Mouse (Mus musculus) E14TG2a.4 (cell line): Measurements from ENCODE around the gene Hs6st1.

ENCODE experiments used
- H3K27me3 ChIP-seq: 2 replicates; pipeline ENCODE4 v1.6.1; 2014; ENCODE audit warnings: low read length, control low read depth; ENCODE audit not compliant: insufficient read depth
- H3K36me3 ChIP-seq: 2 replicates; pipeline ENCODE4 v1.6.1; 2014; ENCODE audit warnings: low read length, control low read depth; ENCODE audit not compliant: insufficient read depth
- H3K4me1 ChIP-seq: replicated peaks from 2 replicates; pipeline ENCODE4 v1.6.1; 2014; ENCODE audit warnings: low read depth, low read length, control low read depth
- H3K4me3 ChIP-seq: replicated peaks from 2 replicates; pipeline ENCODE4 v1.5.1; 2014; ENCODE audit warnings: mild to moderate bottlenecking, low read length
- H3K9me3 ChIP-seq: 2 replicates; pipeline ENCODE4 v1.6.1; 2014; ENCODE audit warnings: low read length, control low read depth
- CTCF ChIP-seq: conservative IDR thresholded peaks from 2 replicates; pipeline ENCODE4 v1.5.1; 2014; ENCODE audit warnings: low read length
- NANOG ChIP-seq: IDR thresholded peaks from 2 replicates; pipeline ENCODE4 v1.6.1; 2014; ENCODE audit warnings: borderline replicate concordance, low read length, mixed read lengths
- POU5F1 ChIP-seq: IDR thresholded peaks from 2 replicates; pipeline ENCODE4 v1.6.1; 2014; ENCODE audit warnings: low read length, borderline replicate concordance

The Hs6st1 gene

GRCm38 (mm10) chr1:36098432-36098831 lies 30.2 kb downstream of the Hs6st1 start:
- Histone ChIP-seq H3K9me3 (no peaks in the 10 kb centered on the region), H3K4me1 (peaks cover 72% of the 10 kb centered on the region), H3K36me3 (peaks cover 95% of the 10 kb centered on the region), H3K4me3 (no peak overlapping the region), H3K27me3 (no peaks in the 10 kb centered on the region)
- TF ChIP-seq POU5F1 = no peak
- TF ChIP-seq CTCF = no peak
- TF ChIP-seq NANOG = no peak

DNA sequence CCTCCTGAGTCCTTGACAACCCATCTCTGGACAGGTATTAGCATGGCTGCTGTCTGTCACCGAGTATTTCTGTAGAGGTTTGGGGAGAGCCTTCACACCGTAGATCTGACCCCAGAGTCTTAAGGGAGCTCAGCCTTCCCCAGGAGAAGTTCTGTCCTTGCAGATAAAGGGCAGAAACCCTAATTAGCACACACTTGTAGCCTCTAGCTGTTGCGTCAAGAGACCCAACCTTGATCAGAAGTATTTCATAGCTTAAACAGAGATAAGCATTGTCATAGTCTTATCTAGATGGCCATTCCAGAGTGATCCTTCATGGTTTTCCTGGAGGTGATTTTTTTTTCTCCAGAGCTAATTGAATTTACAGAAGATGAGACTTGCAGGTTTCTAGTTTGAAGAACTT lies 32.2 kb downstream of the Hs6st1 start:
- Histone ChIP-seq H3K27me3 (no peaks in the 10 kb centered on the region), H3K9me3 (no peaks in the 10 kb centered on the region), H3K36me3 (peaks cover 95% of the 10 kb centered on the region), H3K4me3 (no peak overlapping the region), H3K4me1 (peaks cover 75% of the 10 kb centered on the region)
- TF ChIP-seq CTCF (no peak), NANOG (no peak), POU5F1 (no peak)

DNA sequence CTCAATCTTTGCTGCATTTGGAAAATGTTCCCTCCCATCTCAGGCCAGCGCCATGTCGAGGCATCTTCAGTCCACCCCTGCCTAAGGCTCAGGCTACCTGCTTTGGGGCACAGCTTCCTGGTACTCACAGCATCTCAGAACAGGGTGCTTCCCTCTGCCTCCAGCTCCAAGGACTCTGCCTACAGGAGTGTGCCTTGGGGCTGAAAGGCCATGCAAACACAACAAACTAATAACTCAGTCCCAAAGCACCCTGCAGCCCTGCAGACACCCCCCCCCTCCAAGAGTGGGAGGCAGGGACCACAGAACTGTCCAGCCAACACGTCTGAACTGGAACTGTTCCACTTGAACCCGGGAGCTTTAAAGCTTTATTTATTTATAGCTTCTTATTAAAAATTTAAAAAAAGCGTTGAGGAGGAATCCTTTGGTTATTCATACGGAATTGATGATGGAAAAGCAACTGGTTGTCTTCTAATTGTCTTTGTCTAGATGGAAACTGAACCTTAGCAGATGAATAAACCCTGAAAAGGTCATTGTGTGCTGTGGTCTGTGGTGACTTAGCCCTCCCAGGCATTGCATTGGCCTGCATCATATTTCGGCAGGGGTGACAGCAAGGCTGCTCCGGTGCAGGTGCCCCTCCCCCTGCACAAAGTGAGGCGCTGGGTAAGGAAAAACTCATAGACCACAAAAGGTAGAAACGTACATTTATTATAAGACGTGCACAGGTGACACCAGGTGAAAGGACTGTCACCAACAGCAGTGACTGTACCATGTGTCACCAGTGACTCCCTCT lies 37.9 kb downstream of the Hs6st1 start:
- Histone ChIP-seq H3K4me3 (no peak overlapping the region), H3K4me1 (peaks cover 47% of the 10 kb centered on the region), H3K27me3 (peaks cover 24% of the 10 kb centered on the region), H3K9me3 (no peaks in the 10 kb centered on the region), H3K36me3 (peaks cover 56% of the 10 kb centered on the region)
- TF ChIP-seq CTCF (no peak), NANOG (no peak)

GRCm38 (mm10) chr1:36109987-36110386 lies 41.8 kb downstream of the Hs6st1 start:
- peaks cover 16% of the 10 kb centered on the region for H3K4me1 ChIP-seq
- no peak overlapping the region for H3K4me3 ChIP-seq
- peaks cover 53% of the 10 kb centered on the region for H3K27me3 ChIP-seq
- TF ChIP-seq CTCF = no peak
- no peak for TF ChIP-seq NANOG
- no peak for TF ChIP-seq POU5F1
- no peaks in the 10 kb centered on the region for H3K9me3 ChIP-seq
- H3K36me3 ChIP-seq = peaks cover 18% of the 10 kb centered on the region

GRCm38 (mm10) chr1:36112665-36113064 lies 44.5 kb downstream of the Hs6st1 start:
- H3K9me3 ChIP-seq = no peaks in the 10 kb centered on the region
- peaks cover 73% of the 10 kb centered on the region for H3K27me3 ChIP-seq
- H3K36me3 ChIP-seq = no peaks in the 10 kb centered on the region
- H3K4me3 ChIP-seq = no peak overlapping the region
- no peak for TF ChIP-seq CTCF
- TF ChIP-seq NANOG = no peak
- TF ChIP-seq POU5F1 = no peak
- H3K4me1 ChIP-seq = no peaks in the 10 kb centered on the region

- H3K27me3 ChIP-seq = peaks cover 77% of the 10 kb centered on the region
- H3K9me3 ChIP-seq = no peaks in the 10 kb centered on the region
- H3K4me3 ChIP-seq = no peak overlapping the region
These were observed 45.5 kb downstream of the Hs6st1 start for GRCm38 (mm10) chr1:36113670-36114069.

GRCm38 (mm10) chr1:36114844-36115243 lies 46.6 kb downstream of the Hs6st1 start:
- H3K9me3 ChIP-seq = no peaks in the 10 kb centered on the region
- TF ChIP-seq POU5F1 (no peak), NANOG (no peak), CTCF (no peak)
- H3K4me1 ChIP-seq = no peaks in the 10 kb centered on the region
- peaks cover 65% of the 10 kb centered on the region for H3K27me3 ChIP-seq
- no peak overlapping the region for H3K4me3 ChIP-seq
- H3K36me3 ChIP-seq = no peaks in the 10 kb centered on the region

More at GRCm38 (mm10) chr1:36113670-36114069, 45.5 kb downstream of the Hs6st1 start:
- H3K4me1 ChIP-seq = no peaks in the 10 kb centered on the region
- TF ChIP-seq POU5F1 (no peak), NANOG (no peak), CTCF (no peak)
- no peaks in the 10 kb centered on the region for H3K36me3 ChIP-seq

GRCm38 (mm10) chr1:36116488-36116887 lies 48.3 kb downstream of the Hs6st1 start:
- Histone ChIP-seq H3K4me3 (no peak overlapping the region), H3K27me3 (peaks cover 55% of the 10 kb centered on the region), H3K36me3 (no peaks in the 10 kb centered on the region), H3K4me1 (no peaks in the 10 kb centered on the region), H3K9me3 (no peaks in the 10 kb centered on the region)
- no peak for TF ChIP-seq NANOG
- TF ChIP-seq POU5F1 = no peak
- TF ChIP-seq CTCF = no peak

DNA sequence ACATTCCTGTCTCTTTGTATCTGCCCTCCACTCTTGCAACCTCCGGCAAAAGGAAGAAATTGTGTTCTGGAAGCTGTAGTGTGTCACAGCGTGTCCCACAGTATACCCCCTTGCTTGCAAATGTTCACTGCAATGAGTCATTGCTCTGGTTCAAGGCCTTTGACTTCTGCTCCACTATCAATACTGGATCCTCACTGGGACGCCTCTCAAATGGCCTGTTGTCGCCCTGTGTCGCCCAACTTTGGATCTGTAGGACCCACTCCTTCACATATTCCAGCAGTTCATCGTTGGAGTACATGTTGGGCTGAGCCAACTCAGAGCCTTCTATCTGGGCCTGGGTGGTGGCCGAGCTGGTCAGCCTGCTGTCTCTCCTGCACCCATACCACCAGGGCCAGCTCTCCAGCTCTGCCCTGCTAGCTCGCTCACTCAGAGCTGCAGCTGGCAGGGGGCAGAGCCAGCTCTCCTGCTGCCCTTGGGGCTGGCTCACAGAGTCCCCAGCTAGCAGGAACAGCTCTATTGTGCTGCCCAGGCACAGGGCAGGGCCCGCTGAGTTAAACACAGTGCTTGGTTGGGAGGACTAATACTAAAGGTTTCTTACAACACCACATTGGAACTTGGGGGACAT lies 50.0 kb downstream of the Hs6st1 start:
- Histone ChIP-seq H3K4me1 (peaks cover 7% of the 10 kb centered on the region), H3K9me3 (no peaks in the 10 kb centered on the region), H3K36me3 (no peaks in the 10 kb centered on the region), H3K27me3 (peaks cover 48% of the 10 kb centered on the region), H3K4me3 (no peak overlapping the region)
- TF ChIP-seq CTCF = no peak
- TF ChIP-seq NANOG = no peak
- no peak for TF ChIP-seq POU5F1
